Mouse (Mus musculus) liver, embryonic 14.5 days (tissue): ENCODE results near the gene Pim2. TPM values are rescaled to one million over a fixed set of nuclear protein-coding genes. Genes with fewer than 3 reads are reported as not detected.

ENCODE experiments used
- ATAC-seq: fragments of 200-750 bp; cut with Nextera tagmentation; 2 replicates; pipeline ENCODE4 v1.8.0; 2017; ENCODE audit warnings: moderate number of reproducible peaks, mild to moderate bottlenecking, moderate library complexity; ENCODE audit not compliant: insufficient read depth
- DNase-seq, 3 experiments: peaks; one replicate each; pipeline ENCODE4 v3.0.0-alpha.2; 2012 to 2013; ENCODE audit warnings: low read depth in 3 of 3, low spot score in 3 of 3
- H3K27ac ChIP-seq: fragments of 300-500 bp; sonication (generic); 2 replicates; pipeline ENCODE4 v1.5.1; 2014; ENCODE audit warnings: moderate library complexity, mild to moderate bottlenecking, control low read depth, inconsistent platforms
- H3K27me3 ChIP-seq: fragments of 300-500 bp; sonication (generic); 2 replicates; pipeline ENCODE4 v1.6.1; 2014; ENCODE audit warnings: mild to moderate bottlenecking, low read length, moderate library complexity; ENCODE audit not compliant: control insufficient read depth, insufficient read depth
- H3K36me3 ChIP-seq: fragments of 300-500 bp; sonication (generic); replicated peaks from 2 replicates; pipeline ENCODE4 v1.6.1; 2014; ENCODE audit warnings: low read depth; ENCODE audit not compliant: control insufficient read depth, insufficient read depth
- H3K4me1 ChIP-seq, 2 experiments: fragments of 200-500 bp in 1 of 2; fragments of 300-500 bp in 1 of 2; sonication (generic) in 1 of 2; replicated peaks; 2 replicates each; pipeline ENCODE4 v1.6.1; 2012 to 2014; ENCODE audit warnings: antibody characterized with exemption in 1 of 2, inconsistent platforms in 1 of 2, low read length in 1 of 2; ENCODE audit not compliant: control insufficient read depth in 2 of 2, insufficient read depth in 2 of 2
- H3K4me2 ChIP-seq: fragments of 300-500 bp; sonication (generic); 2 replicates; pipeline ENCODE4 v1.6.1; 2014; ENCODE audit warnings: low read depth, mild to moderate bottlenecking, control low read depth, moderate library complexity
- H3K4me3 ChIP-seq, 2 experiments: fragments of 200-500 bp in 1 of 2; fragments of 300-500 bp in 1 of 2; sonication (generic) in 1 of 2; 2 replicates each; pipeline ENCODE4 v1.5.1; 2012 to 2014; ENCODE audit warnings: low read depth in 2 of 2, low read length in 2 of 2, mild to moderate bottlenecking in 2 of 2, control low read depth in 1 of 2, inconsistent platforms in 1 of 2, moderate library complexity in 1 of 2; ENCODE audit not compliant: insufficient read depth in 1 of 2
- H3K9ac ChIP-seq: fragments of 300-500 bp; sonication (generic); replicated peaks from 2 replicates; pipeline ENCODE4 v1.6.1; 2014; ENCODE audit warnings: mild to moderate bottlenecking, control low read depth, moderate library complexity
- H3K9me3 ChIP-seq: fragments of 300-500 bp; sonication (generic); 2 replicates; pipeline ENCODE4 v1.6.1; 2016; ENCODE audit warnings: low read length, mixed read lengths; ENCODE audit not compliant: control insufficient read depth
- CTCF ChIP-seq: IDR thresholded peaks from 2 replicates; pipeline ENCODE4 v1.5.1; 2016; ENCODE audit warnings: antibody characterized with exemption, low read depth, control low read depth
- EP300 ChIP-seq: IDR thresholded peaks from 2 replicates; pipeline ENCODE4 v1.6.1; 2016; ENCODE audit warnings: antibody characterized with exemption, low read depth
- WGBS: fragments of 180-500 bp; shearing (Covaris S2); extraction: QIAGEN DNeasy Blood & Tissue Kit; methylation state at CpG from one replicate; pipeline ENCODE4 v1.1.7; 2014; ENCODE audit not compliant: insufficient replicate concordance; 5-methylcytosine and 5-hydroxymethylcytosine counted together
- polyA plus RNA-seq, 2 experiments: library from polyadenylated mRNA; depleted of rRNA in 1 of 2; stranded (reverse) in 1 of 2; unstranded in 1 of 2; fragments of >200 nt; fragmentation: Nextera tagmentation in 1 of 2; extraction: Ambion mirVana in 1 of 2; gene quantifications; 2 replicates each; pipeline versions ENCODE4 v1.2.1 to v1.2.3; 2012 to 2014

The Pim2 gene
- polyA plus RNA-seq, 2 experiments: 2.3 to 2.9 TPM

DNA sequence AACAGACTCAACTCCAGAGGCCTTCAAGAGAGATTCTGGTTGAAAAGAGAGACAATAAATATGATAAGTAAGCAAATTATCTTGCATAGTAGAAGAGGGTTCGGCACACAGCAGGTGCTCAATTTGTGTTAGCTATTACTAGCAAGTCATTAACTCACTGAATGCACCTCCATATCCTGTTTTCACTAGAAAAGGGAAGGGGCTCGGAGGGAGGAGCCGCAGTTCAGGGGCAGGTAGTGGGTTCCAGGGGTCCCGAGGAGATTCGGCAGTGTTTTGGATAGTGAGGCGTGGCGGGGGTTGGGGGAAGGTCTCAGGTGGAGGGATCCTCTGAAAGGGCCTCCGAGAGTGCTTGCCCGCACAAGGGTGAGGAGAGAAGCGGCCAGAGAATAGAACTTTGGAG is 49.1 kb downstream of the Pim2 start:
- Histone ChIP-seq H3K4me3 (no peak overlapping the region), H3K27me3 (peaks cover 67% of the 10 kb centered on the region), H3K9ac (no peak overlapping the region), H3K4me1 (no peaks in the 10 kb centered on the region), H3K4me2 (no peak overlapping the region), H3K9me3 (no peaks in the 10 kb centered on the region), H3K36me3 (no peaks in the 10 kb centered on the region), H3K27ac (no peak overlapping the region)
- ATAC-seq: no peak
- TF ChIP-seq EP300 (no peak), CTCF (no peak)
- no peak for DNase-seq
- WGBS: 11% methylated on average over 10 of the region's 10 CpGs

DNA sequence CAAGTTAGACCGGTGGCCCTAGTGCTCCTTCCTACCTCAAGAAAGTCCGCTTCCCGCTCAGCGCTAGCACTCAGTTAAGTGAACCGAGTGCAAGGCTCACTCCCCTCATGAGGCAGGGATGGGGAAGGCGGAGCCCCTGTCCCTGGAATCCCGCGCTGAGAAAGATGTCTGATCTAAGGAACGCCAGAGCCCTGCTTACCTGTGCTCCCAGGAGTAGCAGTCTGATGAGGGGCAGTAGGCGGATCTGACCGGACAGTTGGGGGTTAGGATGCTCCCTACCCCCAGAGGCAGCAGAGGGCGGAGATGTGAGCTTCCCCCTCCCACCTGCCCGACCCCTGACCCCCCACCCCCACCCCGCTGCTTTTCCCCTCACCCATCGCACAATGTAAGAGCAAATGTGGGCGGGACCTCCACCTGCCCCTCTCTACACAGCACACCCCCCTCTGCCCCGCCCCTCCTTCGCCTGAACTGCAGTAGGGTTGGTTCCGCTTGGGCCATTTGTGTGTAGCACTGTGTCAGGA is 50.3 kb downstream of the Pim2 start, which contains the start of gene Eras:
Gene Eras (minus strand): TSS at position 338 of the 521 bp plus-strand sequence.
- Histone ChIP-seq H3K27me3 (peaks cover 55% of the 10 kb centered on the region), H3K9ac (no peak within 1 kb of the TSS), H3K9me3 (no peaks in the 10 kb centered on the region), H3K27ac (no peak within 1 kb of the TSS), H3K36me3 (no peaks in the 10 kb centered on the region), H3K4me2 (no peak within 1 kb of the TSS), H3K4me3 (no peak within 1 kb of the TSS), H3K4me1 (no peaks in the 10 kb centered on the region)
- DNase-seq (no peak), ATAC-seq (no peak)
- 18% methylated on average over 18 of the region's 19 CpGs for WGBS
- TF ChIP-seq EP300 (no peak), CTCF (no peak)

Other genes with a start within 250 kb of the Pim2 start
- 0.34 and 0.39 TPM in 2 replicates for gene Syp, start 239.8 kb upstream of the Pim2 start, polyA plus RNA-seq (2012; rRNA removed)
- gene Syp, start 239.8 kb upstream of the Pim2 start, polyA plus RNA-seq (2014; fragmentation: Nextera tagmentation; extraction: Ambion mirVana): 0.05 and 0.25 TPM in 2 replicates
- 1.2 and 1.3 TPM in 2 replicates for gene Prickle3, start 221.0 kb upstream of the Pim2 start, polyA plus RNA-seq (2012; rRNA removed)
- 0.34 and 1.0 TPM in 2 replicates for gene Prickle3, start 221.0 kb upstream of the Pim2 start, polyA plus RNA-seq (2014; fragmentation: Nextera tagmentation; extraction: Ambion mirVana)
- 27.3 and 43.1 TPM in 2 replicates for gene Plp2, start 206.9 kb upstream of the Pim2 start, polyA plus RNA-seq (2012; rRNA removed)
- gene Plp2, start 206.9 kb upstream of the Pim2 start, polyA plus RNA-seq (2014; fragmentation: Nextera tagmentation; extraction: Ambion mirVana): 29.0 and 31.0 TPM in 2 replicates
- gene Magix, start 197.0 kb upstream of the Pim2 start, polyA plus RNA-seq (2012; rRNA removed): 0.02 and 0.04 TPM in 2 replicates
- gene Magix, start 197.0 kb upstream of the Pim2 start, polyA plus RNA-seq (2014; fragmentation: Nextera tagmentation; extraction: Ambion mirVana): 0.20 TPM in 1 of 2 replicates, not detected in the other
- gene Gpkow, start 181.1 kb upstream of the Pim2 start, polyA plus RNA-seq (2012; rRNA removed): 4.4 and 7.0 TPM in 2 replicates
- gene Gpkow, start 181.1 kb upstream of the Pim2 start, polyA plus RNA-seq (2014; fragmentation: Nextera tagmentation; extraction: Ambion mirVana): 12.6 and 14.6 TPM in 2 replicates
- gene Wdr45, start 163.9 kb upstream of the Pim2 start, polyA plus RNA-seq (2012; rRNA removed): 11.8 and 12.1 TPM in 2 replicates
- 7.5 and 10.0 TPM in 2 replicates for gene Wdr45, start 163.9 kb upstream of the Pim2 start, polyA plus RNA-seq (2014; fragmentation: Nextera tagmentation; extraction: Ambion mirVana)
- 0.09 and 0.18 TPM in 2 replicates for gene Gm45208, start 156.0 kb upstream of the Pim2 start, polyA plus RNA-seq (2012; rRNA removed)
- gene Gm45208, start 156.0 kb upstream of the Pim2 start, polyA plus RNA-seq (2014; fragmentation: Nextera tagmentation; extraction: Ambion mirVana): not detected in 2 replicates
- gene Praf2, start 149.8 kb upstream of the Pim2 start, polyA plus RNA-seq (2012; rRNA removed): 4.3 and 5.7 TPM in 2 replicates
- gene Praf2, start 149.8 kb upstream of the Pim2 start, polyA plus RNA-seq (2014; fragmentation: Nextera tagmentation; extraction: Ambion mirVana): 4.0 and 6.6 TPM in 2 replicates
- 1.4 and 2.0 TPM in 2 replicates for gene Ccdc120, start 127.4 kb upstream of the Pim2 start, polyA plus RNA-seq (2012; rRNA removed)
- 1.5 and 2.3 TPM in 2 replicates for gene Ccdc120, start 127.4 kb upstream of the Pim2 start, polyA plus RNA-seq (2014; fragmentation: Nextera tagmentation; extraction: Ambion mirVana)
- gene Tfe3, start 115.7 kb upstream of the Pim2 start, polyA plus RNA-seq (2012; rRNA removed): 4.6 and 4.7 TPM in 2 replicates
- 5.7 and 7.3 TPM in 2 replicates for gene Tfe3, start 115.7 kb upstream of the Pim2 start, polyA plus RNA-seq (2014; fragmentation: Nextera tagmentation; extraction: Ambion mirVana)
- 23.3 and 31.3 TPM in 2 replicates for gene Gripap1, start 88.5 kb upstream of the Pim2 start, polyA plus RNA-seq (2012; rRNA removed)
- 17.7 and 19.7 TPM in 2 replicates for gene Gripap1, start 88.5 kb upstream of the Pim2 start, polyA plus RNA-seq (2014; fragmentation: Nextera tagmentation; extraction: Ambion mirVana)
- 0.37 and 0.43 TPM in 2 replicates for gene Kcnd1, start 56.0 kb upstream of the Pim2 start, polyA plus RNA-seq (2012; rRNA removed)
- 0.19 TPM in 2 replicates for gene Kcnd1, start 56.0 kb upstream of the Pim2 start, polyA plus RNA-seq (2014; fragmentation: Nextera tagmentation; extraction: Ambion mirVana)
- 30.0 and 30.4 TPM in 2 replicates for gene Otud5, start 36.9 kb upstream of the Pim2 start, polyA plus RNA-seq (2012; rRNA removed)
- gene Otud5, start 36.9 kb upstream of the Pim2 start, polyA plus RNA-seq (2014; fragmentation: Nextera tagmentation; extraction: Ambion mirVana): 26.9 and 28.8 TPM in 2 replicates
- 13.1 and 13.6 TPM in 2 replicates for gene Slc35a2, start 5.8 kb downstream of the Pim2 start, polyA plus RNA-seq (2012; rRNA removed)
- gene Slc35a2, start 5.8 kb downstream of the Pim2 start, polyA plus RNA-seq (2014; fragmentation: Nextera tagmentation; extraction: Ambion mirVana): 6.6 and 6.7 TPM in 2 replicates
- 27.3 and 41.4 TPM in 2 replicates for gene Pqbp1, start 21.0 kb downstream of the Pim2 start, polyA plus RNA-seq (2012; rRNA removed)
- gene Pqbp1, start 21.0 kb downstream of the Pim2 start, polyA plus RNA-seq (2014; fragmentation: Nextera tagmentation; extraction: Ambion mirVana): 28.4 and 28.5 TPM in 2 replicates
- gene Timm17b, start 21.1 kb downstream of the Pim2 start, polyA plus RNA-seq (2012; rRNA removed): 18.2 and 18.6 TPM in 2 replicates
- gene Timm17b, start 21.1 kb downstream of the Pim2 start, polyA plus RNA-seq (2014; fragmentation: Nextera tagmentation; extraction: Ambion mirVana): 105 and 109 TPM in 2 replicates
- not detected in 2 replicates for gene Gm10491, start 29.6 kb downstream of the Pim2 start, polyA plus RNA-seq (2012; rRNA removed)
- not detected in 2 replicates for gene Gm10491, start 29.6 kb downstream of the Pim2 start, polyA plus RNA-seq (2014; fragmentation: Nextera tagmentation; extraction: Ambion mirVana)
- not detected in 2 replicates for gene Gm10490, start 31.3 kb downstream of the Pim2 start, polyA plus RNA-seq (2012; rRNA removed)
- not detected in 2 replicates for gene Gm10490, start 31.3 kb downstream of the Pim2 start, polyA plus RNA-seq (2014; fragmentation: Nextera tagmentation; extraction: Ambion mirVana)
- 0.19 TPM in 1 of 2 replicates, not detected in the other for gene Pcsk1n, start 41.6 kb downstream of the Pim2 start, polyA plus RNA-seq (2012; rRNA removed)
- 0.08 TPM in 1 of 2 replicates, not detected in the other for gene Pcsk1n, start 41.6 kb downstream of the Pim2 start, polyA plus RNA-seq (2014; fragmentation: Nextera tagmentation; extraction: Ambion mirVana)
- 0.05 TPM in 1 of 2 replicates, not detected in the other for gene Eras, start 50.3 kb downstream of the Pim2 start, polyA plus RNA-seq (2012; rRNA removed)
- not detected in 2 replicates for gene Eras, start 50.3 kb downstream of the Pim2 start, polyA plus RNA-seq (2014; fragmentation: Nextera tagmentation; extraction: Ambion mirVana)
- gene Hdac6, start 69.6 kb downstream of the Pim2 start, polyA plus RNA-seq (2012; rRNA removed): 10.8 and 11.9 TPM in 2 replicates
- 7.9 and 8.8 TPM in 2 replicates for gene Hdac6, start 69.6 kb downstream of the Pim2 start, polyA plus RNA-seq (2014; fragmentation: Nextera tagmentation; extraction: Ambion mirVana)
- gene Gata1, start 99.8 kb downstream of the Pim2 start, polyA plus RNA-seq (2012; rRNA removed): 112 and 113 TPM in 2 replicates
- 105 and 126 TPM in 2 replicates for gene Gata1, start 99.8 kb downstream of the Pim2 start, polyA plus RNA-seq (2014; fragmentation: Nextera tagmentation; extraction: Ambion mirVana)
- not detected in 2 replicates for gene Glod5, start 140.2 kb downstream of the Pim2 start, polyA plus RNA-seq (2012; rRNA removed)
- gene Glod5, start 140.2 kb downstream of the Pim2 start, polyA plus RNA-seq (2014; fragmentation: Nextera tagmentation; extraction: Ambion mirVana): not detected in 2 replicates
- 24.6 and 31.3 TPM in 2 replicates for gene Suv39h1, start 196.5 kb downstream of the Pim2 start, polyA plus RNA-seq (2012; rRNA removed)
- gene Suv39h1, start 196.5 kb downstream of the Pim2 start, polyA plus RNA-seq (2014; fragmentation: Nextera tagmentation; extraction: Ambion mirVana): 28.4 and 34.8 TPM in 2 replicates
- gene Was, start 212.2 kb downstream of the Pim2 start, polyA plus RNA-seq (2012; rRNA removed): 8.2 and 10.0 TPM in 2 replicates
- gene Was, start 212.2 kb downstream of the Pim2 start, polyA plus RNA-seq (2014; fragmentation: Nextera tagmentation; extraction: Ambion mirVana): 2.7 and 3.5 TPM in 2 replicates